Mouse (Mus musculus) midbrain, embryonic 10.5 days (tissue): ENCODE results near the gene Plagl1. TPM values are rescaled to one million over a fixed set of nuclear protein-coding genes. Genes with fewer than 3 reads are reported as not detected.
A peak's percentile ranks its signal among the peaks of the same experiment; 100 is the strongest.
"Not testable (repeated sequence)": the region's sequence is repeated elsewhere in the genome, so short reads cannot be mapped to it uniquely, and the experiment has no call there.

Experiments
- DNase-seq: peaks from one replicate; pipeline ENCODE4 v3.0.0-alpha.2; 2017; ENCODE audit warnings: low spot score
- H3K27ac ChIP-seq: fragments of 300-500 bp; sonication (generic); replicated peaks from 2 replicates; pipeline ENCODE4 v1.5.1; 2016; ENCODE audit warnings: mild to moderate bottlenecking
- H3K27me3 ChIP-seq: fragments of 300-500 bp; sonication (generic); 2 replicates; pipeline ENCODE4 v1.6.1; 2016; ENCODE audit warnings: low read depth, mild to moderate bottlenecking; ENCODE audit not compliant: poor library complexity, severe bottlenecking
- H3K36me3 ChIP-seq: fragments of 300-500 bp; sonication (generic); 2 replicates; pipeline ENCODE4 v1.6.1; 2016; ENCODE audit warnings: mild to moderate bottlenecking, moderate library complexity
- H3K4me1 ChIP-seq: fragments of 300-500 bp; sonication (generic); 2 replicates; pipeline ENCODE4 v1.6.1; 2016
- H3K4me3 ChIP-seq: fragments of 300-500 bp; sonication (generic); 2 replicates; pipeline ENCODE4 v1.5.1; 2016; ENCODE audit warnings: mild to moderate bottlenecking, moderate library complexity
- H3K9me3 ChIP-seq: fragments of 300-500 bp; sonication (generic); replicated peaks from 2 replicates; pipeline ENCODE4 v1.6.1; 2016; ENCODE audit warnings: mild to moderate bottlenecking
- WGBS: fragments of 180-500 bp; shearing (Covaris S2); methylation state at CpG from one replicate; pipeline ENCODE4 v1.1.7; 2016; 5-methylcytosine and 5-hydroxymethylcytosine counted together
- polyA plus RNA-seq: library from polyadenylated mRNA; unstranded; fragments of >200 nt; fragmentation: Nextera tagmentation; extraction: Ambion mirVana; gene quantifications from 2 replicates; pipeline ENCODE4 v1.2.1, GENCODE M21; 2016

The Plagl1 gene
- 65.6 and 82.0 TPM in 2 replicates for polyA plus RNA-seq

DNA sequence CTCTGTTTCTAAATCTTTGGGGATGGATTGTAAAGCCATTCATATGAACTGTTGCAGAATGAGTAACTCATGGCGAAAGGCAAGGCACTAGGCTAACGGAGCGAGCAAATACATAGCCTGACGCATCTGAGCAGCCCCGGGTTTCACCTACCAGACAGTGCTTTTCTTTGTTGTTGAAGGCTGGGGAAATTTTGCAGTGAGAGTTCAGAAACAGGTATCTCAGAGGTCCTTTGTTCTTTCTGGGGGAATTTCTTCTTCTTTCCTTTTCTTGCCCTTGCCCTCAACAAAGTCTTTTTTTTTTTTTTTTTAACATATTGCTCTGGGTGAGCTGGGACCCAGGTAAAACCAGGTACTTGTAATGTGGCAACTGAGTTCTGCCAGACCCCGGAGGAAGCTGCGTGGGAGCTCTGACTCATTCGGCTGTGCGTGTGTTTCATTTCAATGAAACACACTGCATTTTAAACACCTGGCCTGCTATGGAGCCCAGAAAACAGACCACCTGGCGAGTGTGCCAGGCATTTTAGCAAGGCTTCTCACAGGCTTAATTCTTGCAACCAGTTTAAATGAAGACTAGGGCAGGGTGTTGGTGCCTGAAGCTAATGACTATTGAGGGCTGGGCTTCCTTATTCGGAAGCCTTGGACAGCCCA, at the start of gene Plagl1:
Gene Plagl1 (plus strand): TSS at position 484 of the 648 bp plus-strand sequence.
- 58% methylated on average over 11 of the region's 11 CpGs for WGBS
- no peaks in the 10 kb centered on the region for H3K36me3 ChIP-seq

DNA sequence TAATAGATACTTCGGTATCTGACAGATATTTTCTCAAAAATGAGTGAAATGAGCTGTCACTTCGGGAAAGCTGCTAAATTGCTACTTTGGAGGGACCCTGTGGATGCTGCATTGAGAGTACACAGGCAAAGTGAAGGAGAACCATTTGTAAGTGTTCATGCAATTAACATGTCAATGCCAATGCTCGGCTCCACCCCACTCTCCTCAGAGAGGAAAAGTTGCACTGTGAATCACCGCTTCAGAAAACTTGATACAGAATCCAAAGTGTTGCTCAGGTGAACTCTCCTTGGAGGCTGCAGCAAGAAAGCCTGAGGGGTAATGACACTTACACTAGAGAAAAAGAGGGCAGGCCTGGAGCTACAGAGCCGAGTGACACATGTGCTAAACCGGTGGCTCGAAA, 46.3 kb upstream of the Plagl1 start:
- 84% methylated on average over 7 of the region's 7 CpGs for WGBS
- H3K4me3 ChIP-seq, result no peak overlapping the region
- DNase-seq, result no peak
- no peaks in the 10 kb centered on the region for H3K27me3 ChIP-seq
- H3K9me3 ChIP-seq, result no peaks in the 10 kb centered on the region
- H3K36me3 ChIP-seq, result peaks cover 15% of the 10 kb centered on the region
- H3K4me1 ChIP-seq, result peaks cover 13% of the 10 kb centered on the region
- H3K27ac ChIP-seq, result no peak overlapping the region

More for the DNA sequence above, at the start of gene Plagl1:
- Histone ChIP-seq H3K27ac (peak within 1 kb of the TSS; percentile 81), H3K4me3 (peak within 1 kb of the TSS; percentile 57), H3K9me3 (no peaks in the 10 kb centered on the region), H3K4me1 (peaks cover 32% of the 10 kb centered on the region), H3K27me3 (peaks cover 60% of the 10 kb centered on the region)
- DNase-seq, result no peak

DNA sequence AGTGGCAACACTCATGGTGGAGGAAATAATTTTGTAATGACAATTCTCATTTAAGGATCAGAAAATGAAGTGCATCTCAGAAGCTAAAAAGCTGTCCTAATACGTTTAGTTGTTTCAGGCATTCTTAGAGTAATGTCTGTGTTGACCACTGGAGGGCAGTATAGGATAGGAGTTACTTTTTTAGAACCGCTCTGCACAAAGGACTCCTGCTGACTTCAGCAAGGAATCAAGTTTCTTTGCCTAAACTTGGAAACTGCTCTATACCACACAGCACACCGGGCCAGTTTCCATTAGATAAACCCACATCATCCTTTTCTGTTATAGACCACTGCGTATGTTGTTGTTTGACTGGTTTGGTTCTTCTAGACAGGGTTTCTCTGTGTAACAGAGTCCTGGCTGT, 43.7 kb upstream of the Plagl1 start:
- H3K4me1 ChIP-seq, result peaks cover 9% of the 10 kb centered on the region
- H3K36me3 ChIP-seq, result no peaks in the 10 kb centered on the region
- 28% methylated on average over 4 of the region's 4 CpGs for WGBS
- H3K27ac ChIP-seq, result no peak overlapping the region
- peak; percentile 25 for DNase-seq
- no peaks in the 10 kb centered on the region for H3K9me3 ChIP-seq
- H3K4me3 ChIP-seq, result no peak overlapping the region
- H3K27me3 ChIP-seq, result no peaks in the 10 kb centered on the region

DNA sequence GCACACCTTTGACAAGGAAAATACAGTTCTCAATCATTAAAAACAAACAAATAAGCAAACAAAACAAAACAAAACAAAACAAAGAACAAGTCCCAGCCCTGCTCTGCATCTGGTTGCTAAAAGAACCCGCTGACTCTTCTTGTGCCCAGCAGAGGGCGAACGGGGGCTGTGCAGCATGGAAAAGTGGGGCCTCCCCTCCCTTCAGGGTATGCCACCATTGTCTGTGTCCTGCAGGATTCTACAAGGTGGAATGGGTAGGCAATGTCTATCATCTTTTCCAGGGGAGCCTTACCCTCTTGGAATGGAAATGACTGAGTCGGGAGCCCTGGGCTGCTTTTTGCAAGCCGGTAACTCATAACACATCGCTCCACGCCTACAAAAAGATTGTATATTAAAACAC, 41.8 kb upstream of the Plagl1 start:
- Histone ChIP-seq H3K4me1 (peaks cover 9% of the 10 kb centered on the region), H3K4me3 (no peak overlapping the region), H3K27ac (no peak overlapping the region), H3K9me3 (no peaks in the 10 kb centered on the region), H3K36me3 (no peaks in the 10 kb centered on the region), H3K27me3 (no peaks in the 10 kb centered on the region)
- 61% methylated on average over 7 of the region's 7 CpGs for WGBS
- peak; percentile 50 for DNase-seq

DNA sequence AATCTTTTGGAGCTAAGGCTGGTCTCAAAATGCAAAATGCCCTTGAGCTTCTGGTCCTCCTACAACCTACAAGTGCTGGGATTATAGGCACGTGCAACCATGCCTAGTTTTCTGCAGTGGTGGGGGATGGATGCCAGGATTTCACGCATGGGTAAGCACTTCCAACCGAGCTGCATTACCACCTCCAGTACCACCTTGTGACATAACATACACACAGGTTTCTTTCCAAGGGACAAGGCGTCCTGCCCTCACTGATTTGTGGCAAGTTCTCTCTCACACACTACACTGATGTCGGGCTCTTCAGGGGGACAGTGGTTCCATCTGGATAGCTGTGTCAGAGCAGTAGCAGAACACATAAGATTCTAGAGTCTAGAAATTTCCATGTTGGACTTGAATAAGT, 41.3 kb upstream of the Plagl1 start:
- Histone ChIP-seq H3K9me3 (no peaks in the 10 kb centered on the region), H3K36me3 (no peaks in the 10 kb centered on the region), H3K27ac (no peak overlapping the region), H3K27me3 (no peaks in the 10 kb centered on the region), H3K4me1 (peaks cover 9% of the 10 kb centered on the region), H3K4me3 (no peak overlapping the region)
- peak; percentile 7 for DNase-seq
- WGBS, result 80% methylated on average over 5 of the region's 5 CpGs

DNA sequence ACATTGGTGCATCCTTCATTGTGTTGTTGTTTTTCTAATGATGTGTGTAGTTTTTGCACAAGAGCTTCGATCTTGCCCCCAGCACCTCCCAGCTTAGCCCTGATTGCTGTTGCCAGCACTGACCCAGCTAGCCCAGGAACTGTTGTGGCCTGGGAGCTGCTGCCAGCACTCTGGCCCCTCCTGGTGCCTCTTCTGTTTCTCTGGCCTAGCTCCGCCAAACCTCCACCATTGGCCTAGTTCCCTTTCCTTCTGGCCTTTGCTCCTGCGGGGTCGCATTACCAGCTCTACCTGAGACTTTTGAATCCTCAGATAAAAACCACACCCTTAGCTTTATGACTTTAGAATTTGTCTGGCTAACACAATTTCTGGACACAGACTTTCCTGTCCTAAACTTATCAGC, 38.2 kb upstream of the Plagl1 start:
- 83% methylated on average over 4 of the region's 4 CpGs for WGBS
- no peak overlapping the region for H3K4me3 ChIP-seq
- peaks cover 9% of the 10 kb centered on the region for H3K4me1 ChIP-seq
- DNase-seq, result no peak
- H3K27me3 ChIP-seq, result no peaks in the 10 kb centered on the region
- H3K27ac ChIP-seq, result peak overlapping the region; percentile 6; the same call in 1 of the 2 replicates
- no peaks in the 10 kb centered on the region for H3K9me3 ChIP-seq
- H3K36me3 ChIP-seq, result no peaks in the 10 kb centered on the region

DNA sequence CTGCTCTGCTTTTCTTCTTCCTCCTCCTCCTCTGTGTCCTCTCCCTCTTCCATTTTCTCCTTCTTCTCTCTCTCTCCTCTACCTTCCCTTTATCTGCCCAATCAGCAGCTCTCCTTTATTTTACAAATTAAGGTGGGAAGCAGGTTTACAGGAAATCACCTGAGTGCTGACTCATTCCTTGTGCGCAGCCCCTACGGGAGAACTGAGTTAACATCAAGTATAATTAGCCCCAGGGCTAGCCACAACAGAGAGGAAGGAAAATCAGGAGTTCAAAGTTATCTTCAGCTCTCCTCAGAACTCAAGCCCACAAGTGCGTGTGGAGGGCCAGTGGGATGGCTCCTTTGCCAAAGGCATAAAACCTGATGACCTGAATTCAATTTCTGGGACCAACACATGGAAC, 36.3 kb upstream of the Plagl1 start:
- not testable (repeated sequence) for H3K9me3 ChIP-seq, H3K27ac ChIP-seq, H3K4me3 ChIP-seq, H3K36me3 ChIP-seq, H3K4me1 ChIP-seq, H3K27me3 ChIP-seq, DNase-seq
- 79% methylated on average over 3 of the region's 3 CpGs for WGBS

DNA sequence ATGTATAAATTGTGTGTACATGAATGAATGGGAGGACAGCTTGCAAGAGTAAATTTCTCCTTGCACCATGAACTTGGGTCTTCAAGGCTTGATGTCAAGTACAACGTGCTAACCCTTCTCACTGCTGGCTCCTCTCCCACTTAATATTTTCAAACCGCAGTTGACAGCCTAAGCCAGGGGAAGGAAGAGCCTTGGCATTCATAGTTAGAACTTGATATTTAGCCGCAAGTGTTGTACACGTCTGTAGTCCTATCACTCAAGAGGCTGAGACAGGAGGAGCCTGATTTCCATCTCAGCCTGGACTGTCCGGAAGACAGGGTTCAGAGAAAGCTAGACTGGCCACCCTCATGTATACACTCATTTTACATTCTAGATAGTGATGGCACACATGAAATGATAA, 32.6 kb upstream of the Plagl1 start:
- WGBS, result 86% methylated on average over 5 of the region's 5 CpGs
- no peak for DNase-seq
- Histone ChIP-seq H3K36me3 (no peaks in the 10 kb centered on the region), H3K4me3 (no peak overlapping the region), H3K27ac (no peak overlapping the region), H3K27me3 (no peaks in the 10 kb centered on the region), H3K4me1 (no peaks in the 10 kb centered on the region), H3K9me3 (no peaks in the 10 kb centered on the region)

DNA sequence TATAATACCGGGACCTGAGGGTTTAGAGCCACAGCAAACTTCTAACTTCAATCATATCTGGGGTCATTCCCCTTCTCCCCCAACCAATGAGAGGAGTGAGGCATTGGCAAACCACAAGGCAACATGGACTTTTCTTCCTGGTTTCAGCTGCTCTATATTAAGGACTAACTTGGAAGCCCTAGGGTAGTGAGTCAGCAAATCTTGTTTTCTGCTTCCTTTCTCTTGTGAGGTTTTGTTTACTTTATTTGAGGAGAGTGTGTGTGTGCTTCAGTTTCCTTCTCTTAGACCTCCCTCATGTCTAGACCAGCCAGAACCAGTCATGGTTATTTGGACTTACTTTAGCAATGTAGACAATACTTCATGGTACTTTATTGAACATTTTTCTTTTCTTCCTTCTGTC, 32.1 kb upstream of the Plagl1 start:
- Histone ChIP-seq H3K27me3 (no peaks in the 10 kb centered on the region), H3K36me3 (no peaks in the 10 kb centered on the region), H3K9me3 (no peaks in the 10 kb centered on the region), H3K27ac (no peak overlapping the region), H3K4me1 (no peaks in the 10 kb centered on the region), H3K4me3 (no peak overlapping the region)
- 89% methylated on average over 1 of the region's 1 CpGs for WGBS
- DNase-seq, result peak; percentile 6

DNA sequence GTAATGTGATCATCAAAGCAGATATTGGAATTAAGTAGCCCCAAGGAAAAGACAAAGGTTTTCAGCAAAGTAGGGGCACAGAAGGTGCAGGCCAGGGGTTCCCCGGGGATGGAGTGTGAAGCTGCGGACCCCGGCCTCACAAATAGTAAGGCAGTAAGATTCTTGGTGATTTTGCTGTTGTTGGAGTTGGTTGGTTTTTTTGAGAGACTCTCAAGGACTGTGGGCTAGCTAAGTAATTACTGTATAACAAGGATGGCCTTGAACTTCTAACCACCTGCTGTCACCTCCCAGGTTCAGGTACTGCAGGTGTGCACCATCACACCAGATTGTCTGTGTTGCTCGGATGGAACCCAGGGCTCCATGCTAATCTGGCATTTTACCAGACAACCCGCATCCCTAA, 30.9 kb upstream of the Plagl1 start:
- H3K36me3 ChIP-seq, result no peaks in the 10 kb centered on the region
- H3K9me3 ChIP-seq, result no peaks in the 10 kb centered on the region
- no peaks in the 10 kb centered on the region for H3K4me1 ChIP-seq
- H3K4me3 ChIP-seq, result no peak overlapping the region
- H3K27ac ChIP-seq, result no peak overlapping the region
- 94% methylated on average over 5 of the region's 5 CpGs for WGBS
- no peaks in the 10 kb centered on the region for H3K27me3 ChIP-seq
- DNase-seq, result no peak

DNA sequence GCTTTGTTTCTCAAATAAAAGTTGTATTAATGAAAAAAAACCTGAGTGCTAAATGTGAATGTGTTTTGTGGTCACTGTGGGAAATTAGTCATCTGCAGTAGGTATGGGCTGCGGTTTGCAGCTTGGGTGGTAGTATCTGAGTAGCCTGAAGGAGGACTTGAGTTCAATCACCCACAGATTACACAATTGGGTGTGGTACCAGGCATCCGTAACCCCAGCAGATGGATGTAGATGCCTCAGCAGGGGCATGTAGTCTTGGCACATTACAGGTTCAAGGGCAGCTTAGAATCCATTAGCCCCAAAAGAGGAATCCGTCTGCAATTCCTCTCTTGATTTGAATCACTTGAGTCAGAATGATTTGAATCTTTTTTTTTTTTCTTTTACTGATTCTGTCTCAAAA, 25.0 kb upstream of the Plagl1 start:
- no peak for DNase-seq
- H3K27ac ChIP-seq, result no peak overlapping the region
- no peaks in the 10 kb centered on the region for H3K4me1 ChIP-seq
- 88% methylated on average over 3 of the region's 3 CpGs for WGBS
- H3K27me3 ChIP-seq, result no peaks in the 10 kb centered on the region
- no peak overlapping the region for H3K4me3 ChIP-seq
- no peaks in the 10 kb centered on the region for H3K9me3 ChIP-seq
- no peaks in the 10 kb centered on the region for H3K36me3 ChIP-seq

DNA sequence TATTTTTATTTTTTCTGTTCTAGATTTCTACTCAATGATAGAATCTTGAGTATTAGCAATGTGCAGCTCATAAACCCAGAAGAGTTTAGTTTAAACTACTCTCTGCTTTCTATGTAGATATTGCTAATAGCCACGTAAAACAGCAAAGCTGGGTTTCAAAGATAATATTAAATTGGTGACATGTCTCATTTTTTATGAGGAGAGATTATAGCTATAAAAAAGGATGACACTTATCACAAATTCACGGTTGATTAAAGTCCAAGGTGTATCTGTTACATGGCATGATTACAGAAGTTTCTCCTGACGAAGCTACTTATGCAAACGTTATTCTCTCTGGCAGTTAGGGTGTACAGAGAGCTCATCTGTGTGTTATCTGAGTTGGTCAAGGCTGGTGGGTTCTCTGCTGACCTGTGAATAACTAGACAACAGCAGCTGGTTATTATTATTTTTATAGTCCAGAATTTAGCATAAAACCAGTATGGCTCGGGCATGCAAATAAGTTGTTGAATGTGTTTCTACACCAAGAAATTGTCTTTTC, 20.6 kb upstream of the Plagl1 start:
- Histone ChIP-seq H3K27me3 (no peaks in the 10 kb centered on the region), H3K27ac (no peak overlapping the region), H3K4me3 (no peak overlapping the region), H3K4me1 (no peaks in the 10 kb centered on the region), H3K36me3 (no peaks in the 10 kb centered on the region), H3K9me3 (no peaks in the 10 kb centered on the region)
- DNase-seq, result no peak
- 89% methylated on average over 5 of the region's 5 CpGs for WGBS

DNA sequence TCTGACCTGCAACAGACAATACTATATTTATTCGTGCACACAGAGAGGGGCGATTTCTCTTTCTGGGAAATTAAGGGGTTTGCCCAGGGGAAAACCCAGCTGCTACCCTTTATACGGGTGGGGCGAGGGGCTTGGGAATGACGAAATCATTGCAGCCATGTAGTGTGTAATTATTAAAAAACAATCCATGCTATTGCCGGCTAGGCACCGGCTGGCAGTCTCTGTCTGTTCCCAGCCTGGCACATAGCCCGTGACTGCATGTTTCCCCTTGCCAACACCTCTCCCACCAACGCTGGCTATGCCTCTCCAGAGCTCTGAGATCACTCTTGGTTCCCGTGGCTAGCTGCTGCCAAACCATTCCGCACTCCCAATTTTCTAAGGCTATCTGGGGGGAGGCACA, 15.6 kb upstream of the Plagl1 start:
- Histone ChIP-seq H3K27ac (no peak overlapping the region), H3K4me1 (no peaks in the 10 kb centered on the region), H3K9me3 (no peaks in the 10 kb centered on the region), H3K36me3 (no peaks in the 10 kb centered on the region), H3K4me3 (no peak overlapping the region), H3K27me3 (no peaks in the 10 kb centered on the region)
- no peak for DNase-seq
- 94% methylated on average over 11 of the region's 11 CpGs for WGBS
